Mouse (Mus musculus) heart, embryonic 12.5 days (tissue): ENCODE data around the gene Sult2a3. TPM values are rescaled to one million over a fixed set of nuclear protein-coding genes. Genes with fewer than 3 reads are reported as not detected.
"Not testable (repeated sequence)": the region's sequence is repeated elsewhere in the genome, so short reads cannot be mapped to it uniquely, and the experiment has no call there.

Experiments
- ATAC-seq: fragments of 200-750 bp; cut with Nextera tagmentation; 2 replicates; pipeline ENCODE4 v1.8.0; 2017; ENCODE audit warnings: moderate TSS enrichment, moderate library complexity; ENCODE audit not compliant: insufficient number of reproducible peaks, low FRiP score
- H3K27ac ChIP-seq: fragments of 300-500 bp; sonication (generic); 2 replicates; pipeline ENCODE4 v1.5.1; 2016; ENCODE audit warnings: mild to moderate bottlenecking, moderate library complexity; ENCODE audit not compliant: poor library complexity, severe bottlenecking
- H3K27me3 ChIP-seq: fragments of 300-500 bp; sonication (generic); replicated peaks from 2 replicates; pipeline ENCODE4 v1.6.1; 2016; ENCODE audit warnings: mild to moderate bottlenecking, moderate library complexity
- H3K36me3 ChIP-seq: fragments of 300-500 bp; sonication (generic); 2 replicates; pipeline ENCODE4 v1.6.1; 2016; ENCODE audit warnings: mild to moderate bottlenecking, moderate library complexity
- H3K4me1 ChIP-seq: fragments of 300-500 bp; sonication (generic); replicated peaks from 2 replicates; pipeline ENCODE4 v1.6.1; 2016; ENCODE audit warnings: mild to moderate bottlenecking
- H3K4me2 ChIP-seq: fragments of 300-500 bp; sonication (generic); 2 replicates; pipeline ENCODE4 v1.6.1; 2016; ENCODE audit warnings: mild to moderate bottlenecking, moderate library complexity
- H3K4me3 ChIP-seq: fragments of 300-500 bp; sonication (generic); 2 replicates; pipeline ENCODE4 v1.5.1; 2016; ENCODE audit warnings: mild to moderate bottlenecking
- H3K9ac ChIP-seq: fragments of 300-500 bp; sonication (generic); 2 replicates; pipeline ENCODE4 v1.6.1; 2016; ENCODE audit warnings: mild to moderate bottlenecking, moderate library complexity
- H3K9me3 ChIP-seq: fragments of 300-500 bp; sonication (generic); replicated peaks from 2 replicates; pipeline ENCODE4 v1.6.1; 2016; ENCODE audit warnings: mild to moderate bottlenecking, moderate library complexity
- WGBS: fragments of 180-500 bp; shearing (Covaris S2); methylation state at CpG from one replicate; pipeline ENCODE4 v1.1.7; 2016; 5-methylcytosine and 5-hydroxymethylcytosine counted together
- polyA plus RNA-seq: library from polyadenylated mRNA; unstranded; fragments of >200 nt; fragmentation: Nextera tagmentation; extraction: Ambion mirVana; gene quantifications from 2 replicates; pipeline ENCODE4 v1.2.1, GENCODE M21; 2016

Sult2a3 gene
- polyA plus RNA-seq, result not detected in 2 replicates

GRCm38 (mm10) chr7:14122944-14123343 lies at the start of gene Sult2a3:
Sult2a3 (minus strand) TSS chr7:14123044.
- H3K4me2 ChIP-seq, result no peak within 1 kb of the TSS

GRCm38 (mm10) chr7:14120436-14120835 lies 2.4 kb downstream of the Sult2a3 start:
- H3K27me3 ChIP-seq, result no peaks in the 10 kb centered on the region
- H3K27ac ChIP-seq, result no peak overlapping the region
- H3K4me3 ChIP-seq, result no peak overlapping the region
- no peak for ATAC-seq
- 68% methylated on average over 2 of the region's 2 CpGs for WGBS
- H3K9me3 ChIP-seq, result peaks cover 3% of the 10 kb centered on the region; the same call in 1 of the 2 replicates
- no peak overlapping the region for H3K4me2 ChIP-seq
- no peaks in the 10 kb centered on the region for H3K36me3 ChIP-seq
- no peaks in the 10 kb centered on the region for H3K4me1 ChIP-seq
- H3K9ac ChIP-seq, result no peak overlapping the region

More at GRCm38 (mm10) chr7:14122944-14123343, at the start of gene Sult2a3:
- Histone ChIP-seq H3K4me3 (no peak within 1 kb of the TSS), H3K36me3 (no peaks in the 10 kb centered on the region), H3K9me3 (peaks cover 3% of the 10 kb centered on the region; the same call in 1 of the 2 replicates), H3K9ac (no peak within 1 kb of the TSS), H3K27ac (no peak within 1 kb of the TSS), H3K27me3 (no peaks in the 10 kb centered on the region), H3K4me1 (no peaks in the 10 kb centered on the region)
- 74% methylated on average over 2 of the region's 2 CpGs for WGBS
- ATAC-seq, result no peak

GRCm38 (mm10) chr7:14119865-14120264 lies 3.0 kb downstream of the Sult2a3 start:
- not testable (repeated sequence) for H3K27ac ChIP-seq, ATAC-seq, H3K9ac ChIP-seq, H3K9me3 ChIP-seq, H3K27me3 ChIP-seq, H3K4me2 ChIP-seq, H3K36me3 ChIP-seq, H3K4me3 ChIP-seq, H3K4me1 ChIP-seq
- 56% methylated on average over 3 of the region's 3 CpGs for WGBS

GRCm38 (mm10) chr7:14116761-14117160 lies 6.1 kb downstream of the Sult2a3 start:
- Histone ChIP-seq H3K4me2 (no peak overlapping the region), H3K27me3 (no peaks in the 10 kb centered on the region), H3K4me3 (no peak overlapping the region), H3K27ac (no peak overlapping the region), H3K9me3 (peaks cover 3% of the 10 kb centered on the region; the same call in 1 of the 2 replicates), H3K9ac (no peak overlapping the region), H3K36me3 (no peaks in the 10 kb centered on the region), H3K4me1 (no peaks in the 10 kb centered on the region)
- WGBS, result 37% methylated on average over 1 of the region's 1 CpGs
- no peak for ATAC-seq

- H3K4me3 ChIP-seq, H3K9ac ChIP-seq, H3K36me3 ChIP-seq, ATAC-seq, H3K27ac ChIP-seq, H3K9me3 ChIP-seq, H3K27me3 ChIP-seq, H3K4me2 ChIP-seq, H3K4me1 ChIP-seq: not testable (repeated sequence)
- WGBS, result 45% methylated on average over 3 of the region's 3 CpGs
Observed at GRCm38 (mm10) chr7:14114471-14114870, 8.4 kb downstream of the Sult2a3 start.

- H3K9ac ChIP-seq, H3K27me3 ChIP-seq, H3K36me3 ChIP-seq, H3K4me1 ChIP-seq, H3K4me2 ChIP-seq, H3K27ac ChIP-seq, H3K4me3 ChIP-seq, H3K9me3 ChIP-seq, ATAC-seq: not testable (repeated sequence)
- WGBS, result 59% methylated on average over 1 of the region's 1 CpGs
Observed at GRCm38 (mm10) chr7:14047821-14048220, 75.0 kb downstream of the Sult2a3 start.

- H3K36me3 ChIP-seq, H3K4me1 ChIP-seq, H3K27ac ChIP-seq, H3K27me3 ChIP-seq, H3K4me2 ChIP-seq, H3K4me3 ChIP-seq, H3K9ac ChIP-seq, ATAC-seq: not testable (repeated sequence)
- peaks cover 14% of the 10 kb centered on the region for H3K9me3 ChIP-seq
Observed at GRCm38 (mm10) chr7:14030831-14031230, 92.0 kb downstream of the Sult2a3 start.

Other genes with a start within 250 kb of the Sult2a3 start
- gene Sult2a4, start 133.4 kb downstream of the Sult2a3 start, polyA plus RNA-seq, result not detected in 2 replicates
- gene Sult2a6, start 131.8 kb upstream of the Sult2a3 start, polyA plus RNA-seq, result not detected in 2 replicates
- gene Obox8, start 210.5 kb upstream of the Sult2a3 start, polyA plus RNA-seq, result not detected in 2 replicates